Mouse (Mus musculus): ENCODE results near the gene Ncapd3. TPM values are rescaled to one million over a fixed set of nuclear protein-coding genes. Genes with fewer than 3 reads are reported as not detected.

The Ncapd3 gene
- polyA plus RNA-seq, 1 experiment from 2014 or later = 8.5 TPM

DNA sequence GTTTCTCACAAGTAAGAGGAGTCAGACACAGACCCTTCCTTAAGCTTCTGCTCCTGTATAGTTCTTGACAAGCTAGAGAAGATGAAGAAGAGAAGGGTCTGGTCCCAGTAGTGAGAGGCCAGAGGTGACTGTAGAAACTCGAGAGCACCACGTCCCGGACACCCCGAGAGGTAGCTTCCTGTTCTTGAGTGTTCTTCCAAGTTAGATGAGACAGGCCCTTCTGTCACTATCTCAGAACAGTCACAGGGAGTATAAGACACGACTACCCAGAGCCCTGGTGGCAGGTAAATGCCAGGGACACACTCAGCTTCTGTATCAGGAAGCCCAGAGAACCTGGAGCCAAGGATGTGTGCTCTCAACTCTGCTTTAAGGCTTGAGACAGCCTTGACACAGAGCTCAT is 20.7 kb upstream of the Ncapd3 start:
- WGBS (ENCODE audit: missing documents) = 87% methylated on average over 5 of the region's 5 CpGs

DNA sequence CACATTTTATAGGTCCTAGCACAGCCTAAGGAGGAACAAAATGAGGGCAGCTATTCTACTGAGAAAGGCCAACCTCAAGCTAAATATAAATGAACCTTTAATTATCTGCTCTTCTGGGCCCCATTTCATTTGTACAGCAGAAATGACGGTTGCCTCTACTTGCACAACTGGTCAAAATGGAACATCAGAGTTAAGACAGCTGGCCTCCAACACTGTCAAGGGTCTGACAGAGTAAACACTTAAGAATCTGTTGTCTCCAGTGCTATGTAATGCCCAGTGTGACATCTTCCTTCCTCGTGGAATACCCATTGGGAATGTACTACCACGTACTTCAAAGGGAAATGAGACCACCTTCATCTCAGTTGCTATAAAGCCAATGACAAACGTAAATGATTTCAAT is 18.4 kb upstream of the Ncapd3 start:
- H3K36me3 ChIP-seq (ENCODE audit: inconsistent target) = peaks cover 98% of the 10 kb centered on the region
- H3K27ac ChIP-seq = no peak overlapping the region
- no peaks in the 10 kb centered on the region; the same call in 1 of the 2 replicates for H3K79me2 ChIP-seq (ENCODE audit: inconsistent target)
- 95% methylated on average over 4 of the region's 4 CpGs for WGBS (ENCODE audit: missing documents)
- H3K4me3 ChIP-seq (ENCODE audit: inconsistent target) = no peak overlapping the region

More for the DNA sequence above, 20.7 kb upstream of the Ncapd3 start:
- H3K79me2 ChIP-seq (ENCODE audit: inconsistent target) = no peaks in the 10 kb centered on the region
- peaks cover 95% of the 10 kb centered on the region for H3K36me3 ChIP-seq (ENCODE audit: inconsistent target)
- no peak overlapping the region for H3K4me3 ChIP-seq (ENCODE audit: inconsistent target)
- no peak overlapping the region for H3K27ac ChIP-seq

DNA sequence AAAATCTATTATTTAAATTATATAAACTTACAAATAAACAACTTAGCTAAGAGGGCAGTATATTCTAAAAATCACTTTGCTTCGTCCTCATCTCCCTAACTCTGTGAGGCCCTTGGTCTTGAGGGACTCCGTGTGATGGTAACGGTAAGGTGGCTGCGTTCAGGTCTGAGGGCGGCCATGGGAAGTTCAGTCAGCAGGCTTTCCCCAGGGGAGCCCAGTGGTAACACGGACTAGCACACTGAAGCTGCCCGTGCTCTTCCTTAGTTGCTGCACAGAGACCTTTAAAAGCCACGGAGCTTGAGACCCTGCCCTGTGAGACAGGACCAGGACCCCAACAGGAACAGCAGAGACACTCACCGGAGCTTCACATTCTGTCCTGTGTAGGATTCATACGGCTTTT is 11.0 kb upstream of the Ncapd3 start:
- peaks cover 42% of the 10 kb centered on the region for H3K36me3 ChIP-seq (ENCODE audit: inconsistent target)
- 94% methylated on average over 10 of the region's 10 CpGs for WGBS (ENCODE audit: missing documents)

DNA sequence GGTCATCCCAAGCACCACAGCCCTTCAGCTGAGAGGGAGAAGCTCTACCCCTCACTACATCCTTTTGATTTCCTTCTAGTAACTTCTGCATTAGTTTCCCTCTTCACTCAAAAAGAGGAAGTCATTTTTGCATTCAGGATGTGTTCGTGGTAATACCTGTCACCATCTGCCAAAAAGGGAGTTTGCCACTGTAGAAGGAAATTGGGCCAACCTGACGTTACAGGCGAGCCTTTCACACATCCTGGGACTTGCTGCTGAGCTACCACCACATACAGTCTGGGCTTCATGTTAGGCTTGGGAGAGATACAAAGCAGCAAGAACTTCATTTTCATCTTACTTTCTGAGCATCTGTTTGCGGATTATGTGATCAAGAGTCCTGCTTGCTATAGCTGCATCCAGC is 6.3 kb upstream of the Ncapd3 start:
- Histone ChIP-seq H3K79me2 (ENCODE audit: inconsistent target) (peaks cover 90% of the 10 kb centered on the region), H3K36me3 (ENCODE audit: inconsistent target) (0 out of 2 replicates have a peak, but pooled peaks cover 6% of the 10 kb centered on the region), H3K4me3 (ENCODE audit: inconsistent target) (no peak overlapping the region), H3K27ac (no peak overlapping the region)
- WGBS (ENCODE audit: missing documents) = 26% methylated on average over 4 of the region's 4 CpGs

More for the DNA sequence above, 11.0 kb upstream of the Ncapd3 start:
- H3K4me3 ChIP-seq (ENCODE audit: inconsistent target) = no peak overlapping the region
- H3K27ac ChIP-seq = no peak overlapping the region
- H3K79me2 ChIP-seq (ENCODE audit: inconsistent target) = peaks cover 48% of the 10 kb centered on the region

DNA sequence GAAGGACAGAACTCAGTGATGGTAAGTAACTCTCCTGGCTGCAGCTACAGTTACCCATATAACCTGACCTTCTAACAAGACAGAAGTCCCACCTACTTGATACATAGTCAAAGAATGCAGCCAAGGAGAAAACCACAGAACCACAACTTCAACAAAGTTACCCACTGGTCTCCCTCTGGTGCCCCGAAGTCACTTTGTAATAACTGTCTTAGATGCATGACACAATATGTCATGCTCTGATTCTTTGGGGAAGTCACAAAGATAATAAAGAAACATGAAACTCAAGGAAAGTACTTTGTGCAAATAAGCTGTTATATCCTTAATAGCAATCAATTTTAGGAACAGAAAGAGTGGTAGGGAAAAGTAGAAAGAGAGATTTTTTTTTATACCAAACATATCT is 3.3 kb upstream of the Ncapd3 start:
- H3K36me3 ChIP-seq (ENCODE audit: inconsistent target) = no peaks in the 10 kb centered on the region
- peaks cover 82% of the 10 kb centered on the region for H3K79me2 ChIP-seq (ENCODE audit: inconsistent target)
- H3K4me3 ChIP-seq (ENCODE audit: inconsistent target) = no peak overlapping the region
- H3K27ac ChIP-seq = no peak overlapping the region
- 0% methylated on average over 1 of the region's 1 CpGs for WGBS (ENCODE audit: missing documents)

DNA sequence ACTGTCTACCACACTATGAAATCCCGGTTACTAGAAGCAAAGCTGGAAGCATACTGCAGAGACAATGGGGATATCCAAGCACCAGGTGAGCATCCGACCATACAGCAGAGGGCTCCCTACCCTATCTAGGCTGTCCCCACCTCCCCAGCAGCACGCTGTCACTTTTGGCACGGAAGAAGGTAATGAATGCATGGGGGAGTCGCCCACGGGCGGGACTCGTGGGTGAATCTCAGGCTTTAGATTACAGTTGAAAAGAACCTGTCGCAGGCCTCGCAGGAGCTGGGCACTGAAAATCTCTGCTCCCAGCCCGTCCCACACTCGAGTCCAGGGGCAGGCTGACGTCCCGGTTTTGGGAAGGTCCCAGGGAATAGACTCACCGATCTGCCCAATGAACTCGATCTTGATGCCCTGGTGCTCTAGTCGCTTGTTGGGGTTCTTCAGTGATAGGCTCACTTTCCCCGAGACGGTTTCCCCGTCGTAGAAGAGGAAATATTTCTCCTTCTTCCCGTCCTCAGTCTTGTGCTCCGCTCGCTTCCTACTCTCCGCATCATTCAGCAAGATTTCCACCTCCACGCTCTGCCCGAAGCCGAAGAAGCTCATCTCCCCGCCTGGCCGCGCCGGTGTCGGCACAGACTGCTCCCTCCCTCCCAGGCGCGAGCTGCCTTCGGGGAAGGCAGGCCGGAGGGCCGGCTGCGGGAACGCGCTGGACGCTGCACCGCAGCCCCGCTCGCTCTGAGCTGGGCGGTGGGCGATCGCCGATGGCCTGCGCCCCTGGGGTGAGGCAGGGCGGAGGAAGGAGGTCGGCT is 750 bp upstream of the Ncapd3 start:
- WGBS (ENCODE audit: missing documents) = 1% methylated on average over 52 of the region's 52 CpGs

DNA sequence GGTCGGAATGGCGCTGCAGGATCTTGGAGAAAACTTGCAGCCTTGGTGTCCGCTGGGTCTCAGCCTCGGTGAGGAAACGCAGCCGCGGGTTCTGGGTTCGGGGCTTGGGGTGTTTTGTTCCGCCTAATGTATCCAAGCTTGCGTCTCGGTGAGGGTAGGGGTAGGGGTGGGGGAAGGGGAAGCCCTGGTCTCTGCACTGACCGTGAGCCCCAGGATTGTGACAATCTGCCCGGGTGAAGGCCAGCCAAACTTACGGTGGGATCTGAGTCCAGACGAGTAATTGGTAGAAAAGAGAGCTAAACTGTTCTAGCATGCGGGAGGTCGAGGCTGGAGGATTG is 757 bp downstream of the Ncapd3 start:
- peaks cover 84% of the 10 kb centered on the region for H3K79me2 ChIP-seq (ENCODE audit: inconsistent target)
- WGBS (ENCODE audit: missing documents) = 0% methylated on average over 17 of the region's 17 CpGs
- H3K27ac ChIP-seq = peak overlapping the region; percentile 76
- H3K4me3 ChIP-seq (ENCODE audit: inconsistent target) = peak overlapping the region; percentile 85
- H3K36me3 ChIP-seq (ENCODE audit: inconsistent target) = no peaks in the 10 kb centered on the region

More for the DNA sequence above, 750 bp upstream of the Ncapd3 start:
- Histone ChIP-seq H3K4me3 (ENCODE audit: inconsistent target) (peak overlapping the region; percentile 85), H3K27ac (peak overlapping the region; percentile 28; the same call in 1 of the 2 replicates), H3K36me3 (ENCODE audit: inconsistent target) (no peaks in the 10 kb centered on the region), H3K79me2 (ENCODE audit: inconsistent target) (peaks cover 84% of the 10 kb centered on the region)

DNA sequence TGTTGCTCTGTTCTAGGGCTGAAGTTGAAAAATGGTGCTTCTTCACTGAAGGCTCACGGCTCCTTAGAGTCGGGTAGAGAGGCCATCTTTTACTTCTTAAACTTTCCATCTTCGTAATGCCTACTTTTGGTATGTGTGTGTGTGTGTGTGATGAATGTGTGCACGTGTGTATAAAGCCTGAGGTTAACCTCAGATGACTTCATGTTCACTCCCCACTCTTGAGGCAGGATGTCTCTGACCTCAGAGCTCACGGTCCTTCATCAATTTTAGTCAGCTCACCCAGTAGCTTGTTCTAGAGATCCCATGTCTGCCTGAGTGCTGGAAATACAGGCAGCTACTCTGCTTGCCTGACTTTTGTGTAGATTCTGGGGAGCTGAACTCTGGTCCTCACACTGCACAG is 13.9 kb downstream of the Ncapd3 start:
- WGBS (ENCODE audit: missing documents) = 82% methylated on average over 5 of the region's 5 CpGs
- H3K79me2 ChIP-seq (ENCODE audit: inconsistent target) = no peaks in the 10 kb centered on the region
- H3K4me3 ChIP-seq (ENCODE audit: inconsistent target) = no peak overlapping the region
- peaks cover 15% of the 10 kb centered on the region; the same call in 1 of the 2 replicates for H3K36me3 ChIP-seq (ENCODE audit: inconsistent target)
- no peak overlapping the region for H3K27ac ChIP-seq

DNA sequence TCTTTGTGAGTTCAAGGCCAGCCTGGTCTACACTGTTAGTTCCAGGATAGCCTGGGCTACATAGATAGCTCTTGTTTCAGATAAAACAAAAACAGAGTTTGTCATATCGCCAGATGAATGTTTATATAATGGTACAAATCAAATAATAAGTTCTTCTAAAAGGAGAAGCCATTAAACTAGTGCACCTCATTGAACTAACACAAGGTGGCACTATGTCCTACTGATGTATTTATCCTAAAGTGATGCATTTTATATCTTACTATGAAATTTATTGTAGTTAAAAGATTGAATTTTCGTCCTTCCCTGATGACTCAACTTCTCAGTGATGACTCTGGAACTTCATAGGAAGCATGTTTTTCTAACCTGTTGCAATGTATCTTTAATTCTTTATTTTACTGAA is 19.5 kb downstream of the Ncapd3 start:
- no peak overlapping the region for H3K4me3 ChIP-seq (ENCODE audit: inconsistent target)
- peaks cover 31% of the 10 kb centered on the region; the same call in 1 of the 2 replicates for H3K36me3 ChIP-seq (ENCODE audit: inconsistent target)
- H3K27ac ChIP-seq = no peak overlapping the region
- no peaks in the 10 kb centered on the region for H3K79me2 ChIP-seq (ENCODE audit: inconsistent target)
- 95% methylated on average over 2 of the region's 2 CpGs for WGBS (ENCODE audit: missing documents)

DNA sequence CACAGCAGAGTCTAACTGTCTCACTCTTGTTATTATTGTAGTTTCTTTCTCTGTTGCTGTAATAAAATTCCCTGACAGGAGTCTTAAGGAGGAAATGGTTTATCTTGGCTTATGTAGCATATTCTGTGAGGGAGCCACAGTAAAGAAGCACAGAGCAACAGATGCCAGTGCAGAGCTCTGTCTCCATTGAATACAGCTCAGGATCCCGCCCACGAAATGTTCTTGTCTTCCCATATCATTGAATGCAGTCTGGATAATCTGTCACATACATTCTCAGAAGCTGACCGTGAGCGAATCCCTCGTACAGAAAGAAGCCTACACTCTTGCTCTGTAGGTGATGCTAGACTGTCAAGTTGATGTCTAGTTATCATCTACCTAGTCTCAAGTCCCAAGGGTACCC is 28.4 kb downstream of the Ncapd3 start:
- no peaks in the 10 kb centered on the region for H3K79me2 ChIP-seq (ENCODE audit: inconsistent target)

DNA sequence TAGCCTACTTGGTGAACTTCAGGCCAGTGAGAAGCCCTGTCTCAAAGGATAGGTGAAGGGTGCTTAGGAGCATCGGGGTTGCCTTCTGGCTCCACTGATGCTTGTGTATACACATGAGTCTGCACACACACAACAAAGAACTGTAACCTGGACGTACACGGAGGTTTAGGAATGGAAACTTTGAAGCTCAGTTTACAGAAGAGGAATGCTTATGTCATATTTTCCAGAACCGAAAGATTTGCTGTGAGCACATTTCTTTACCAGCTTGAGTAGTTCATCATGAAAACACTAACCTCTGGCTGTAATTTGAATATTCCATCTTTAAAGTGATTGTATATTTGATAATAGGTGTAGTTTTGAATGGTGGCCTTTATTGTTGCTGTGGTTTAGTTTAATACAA is 40.9 kb downstream of the Ncapd3 start:
- Histone ChIP-seq H3K27ac (no peak overlapping the region), H3K79me2 (ENCODE audit: inconsistent target) (no peaks in the 10 kb centered on the region), H3K36me3 (ENCODE audit: inconsistent target) (peaks cover 42% of the 10 kb centered on the region), H3K4me3 (ENCODE audit: inconsistent target) (no peak overlapping the region)
- WGBS (ENCODE audit: missing documents) = 91% methylated on average over 4 of the region's 4 CpGs

More for the DNA sequence above, 28.4 kb downstream of the Ncapd3 start:
- no peak overlapping the region for H3K27ac ChIP-seq
- WGBS (ENCODE audit: missing documents) = 95% methylated on average over 5 of the region's 5 CpGs
- no peak overlapping the region for H3K4me3 ChIP-seq (ENCODE audit: inconsistent target)
- H3K36me3 ChIP-seq (ENCODE audit: inconsistent target) = peaks cover 42% of the 10 kb centered on the region; the same call in 1 of the 2 replicates

DNA sequence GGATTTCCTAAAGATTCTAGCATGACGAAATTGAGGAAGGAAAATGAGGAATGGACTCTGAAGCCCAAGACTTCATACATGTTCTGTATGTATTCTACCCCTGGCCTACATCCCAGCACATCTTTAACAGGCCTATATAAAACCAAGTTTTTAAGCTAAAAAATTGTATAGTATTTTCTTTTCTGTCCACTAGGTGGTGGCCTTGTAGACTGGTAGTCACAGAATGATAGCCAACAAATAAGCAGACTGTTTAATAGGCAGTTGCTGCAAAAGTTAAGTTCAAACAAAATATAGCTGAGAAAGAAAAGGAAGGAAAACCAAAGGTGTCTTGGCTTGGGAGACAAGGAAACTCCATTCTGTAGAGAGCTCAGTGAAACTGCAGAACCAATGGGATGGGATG is 44.7 kb downstream of the Ncapd3 start:
- Histone ChIP-seq H3K79me2 (ENCODE audit: inconsistent target) (no peaks in the 10 kb centered on the region), H3K4me3 (ENCODE audit: inconsistent target) (no peak overlapping the region), H3K36me3 (ENCODE audit: inconsistent target) (peaks cover 34% of the 10 kb centered on the region), H3K27ac (no peak overlapping the region)
- 100% methylated on average over 1 of the region's 1 CpGs for WGBS (ENCODE audit: missing documents)

DNA sequence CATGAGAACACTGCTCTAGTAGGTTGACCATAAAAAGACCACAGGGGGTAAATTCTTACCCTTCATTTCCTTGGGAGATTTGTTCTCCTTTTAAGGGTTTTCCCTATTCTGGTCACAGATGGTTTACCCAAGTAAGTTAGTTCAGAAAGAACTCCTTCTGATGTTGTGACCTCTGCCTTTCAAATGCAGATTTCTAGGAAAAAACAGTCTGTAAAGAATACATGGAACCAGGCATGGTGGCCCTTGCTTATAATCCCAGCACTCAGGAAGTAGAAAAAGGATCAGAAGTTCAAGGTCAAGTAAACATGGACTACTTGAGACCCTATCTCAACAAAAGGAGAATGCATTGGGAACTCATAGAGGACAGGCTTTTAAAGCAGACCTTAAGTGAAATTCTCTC is 45.8 kb downstream of the Ncapd3 start:
- Histone ChIP-seq H3K4me3 (ENCODE audit: inconsistent target) (no peak overlapping the region), H3K36me3 (ENCODE audit: inconsistent target) (peaks cover 23% of the 10 kb centered on the region), H3K27ac (no peak overlapping the region), H3K79me2 (ENCODE audit: inconsistent target) (no peaks in the 10 kb centered on the region)

DNA sequence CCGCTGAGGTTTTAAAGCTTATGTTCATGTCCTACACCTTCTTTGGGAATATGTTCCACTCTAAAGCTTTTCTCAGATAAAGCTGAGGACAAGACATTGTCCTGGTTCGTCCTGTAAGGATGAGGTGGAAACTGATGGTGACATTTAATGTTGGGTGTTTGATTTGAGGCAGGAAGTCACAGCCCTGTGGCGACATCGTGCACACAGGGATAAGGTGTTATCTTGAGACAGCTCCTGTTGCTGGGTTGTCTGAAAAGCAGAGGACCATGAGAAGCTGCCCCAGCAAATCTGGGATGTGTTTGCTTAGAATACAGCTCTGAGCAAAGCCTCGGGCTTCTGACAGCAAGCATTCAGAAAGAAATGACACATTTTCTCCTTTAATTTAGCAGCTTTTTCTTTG is 56.3 kb downstream of the Ncapd3 start:
- Histone ChIP-seq H3K4me3 (ENCODE audit: inconsistent target) (no peak overlapping the region), H3K27ac (no peak overlapping the region), H3K79me2 (ENCODE audit: inconsistent target) (no peaks in the 10 kb centered on the region), H3K36me3 (ENCODE audit: inconsistent target) (peaks cover 24% of the 10 kb centered on the region)
- 87% methylated on average over 5 of the region's 5 CpGs for WGBS (ENCODE audit: missing documents)

DNA sequence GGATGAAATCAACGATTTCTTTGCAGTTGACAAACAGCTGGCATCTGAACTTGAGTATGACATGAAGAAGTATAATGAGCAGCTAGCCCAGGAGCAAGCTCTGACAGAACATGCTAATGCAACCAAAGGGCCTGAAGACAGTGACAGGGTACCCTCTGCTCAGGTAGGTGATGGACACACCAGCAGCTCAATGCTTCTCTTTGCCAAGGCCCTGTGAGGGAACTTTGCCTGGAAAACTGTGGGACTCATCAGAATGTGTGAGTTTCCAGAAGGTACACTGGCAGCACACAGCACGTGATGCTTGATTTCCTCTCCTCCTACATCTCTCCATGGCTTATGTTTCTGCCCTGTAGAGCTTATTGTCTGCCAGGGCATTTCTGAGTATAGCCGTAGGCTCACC is 57.4 kb downstream of the Ncapd3 start:
- Histone ChIP-seq H3K27ac (no peak overlapping the region), H3K79me2 (ENCODE audit: inconsistent target) (no peaks in the 10 kb centered on the region), H3K36me3 (ENCODE audit: inconsistent target) (peaks cover 24% of the 10 kb centered on the region), H3K4me3 (ENCODE audit: inconsistent target) (no peak overlapping the region)
- 75% methylated on average over 3 of the region's 3 CpGs for WGBS (ENCODE audit: missing documents)

DNA sequence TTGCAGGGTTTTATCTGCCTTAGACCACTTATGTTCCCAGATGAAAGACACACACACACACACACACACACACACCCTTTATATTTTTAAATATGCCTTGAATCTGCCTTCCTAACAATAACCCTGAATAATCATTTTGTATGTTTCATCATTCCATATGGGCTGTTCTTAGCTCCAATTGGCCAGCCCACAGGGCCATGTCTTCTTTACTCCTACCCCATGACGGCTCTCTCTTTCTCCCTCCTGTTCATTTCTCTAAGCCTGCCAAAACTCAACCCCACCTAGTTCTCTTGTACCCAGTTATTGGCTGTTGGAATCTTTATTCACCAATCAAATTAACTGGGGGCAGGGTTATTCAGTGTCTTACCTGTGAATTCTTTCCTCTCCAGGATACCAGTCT is 60.2 kb downstream of the Ncapd3 start:
- Histone ChIP-seq H3K4me3 (ENCODE audit: inconsistent target) (no peak overlapping the region), H3K27ac (no peak overlapping the region), H3K79me2 (ENCODE audit: inconsistent target) (no peaks in the 10 kb centered on the region), H3K36me3 (ENCODE audit: inconsistent target) (peaks cover 24% of the 10 kb centered on the region; the same call in 1 of the 2 replicates)
- 82% methylated on average over 1 of the region's 1 CpGs for WGBS (ENCODE audit: missing documents)
